23 mouse cellular contexts compared by ENCODE assay signal in genomic region chr11:88745306-88745705, GRCm38 (mm10).
"Had no signal": no experiment of that assay in that cellular context is flagged by ENCODE, and none has a peak within 500 bp of the region (broad histone marks: within the 10 kb centered on the region; RNA-seq: fewer than 3 reads in every experiment).

No protein-coding gene starts in this region.

- H3K36me3 ChIP-seq: kidney, embryonic 15.5 days; limb, embryonic 12.5 days; limb, embryonic 15.5 days; neural tube, embryonic 13.5 days had no signal

- H3K4me3 ChIP-seq: kidney, embryonic 15.5 days; limb, embryonic 12.5 days; limb, embryonic 15.5 days; myocyte; neural tube, embryonic 13.5 days had no signal

- H3K9me3 ChIP-seq: kidney, embryonic 15.5 days; limb, embryonic 12.5 days; limb, embryonic 15.5 days; neural tube, embryonic 13.5 days had no signal

- H3K27ac ChIP-seq: kidney, embryonic 15.5 days; limb, embryonic 12.5 days; limb, embryonic 15.5 days; liver, embryonic 14.5 days; macrophage; neural tube, embryonic 13.5 days; stomach, postnatal 0 days had no signal

- ATAC-seq: liver, postnatal 0 days; lung, postnatal 0 days had no signal

- H3K9ac ChIP-seq: kidney, embryonic 15.5 days; limb, embryonic 12.5 days; limb, embryonic 15.5 days; liver, embryonic 14.5 days; liver, postnatal 0 days; lung, embryonic 14.5 days; neural tube, embryonic 13.5 days had no signal

- H3K4me2 ChIP-seq: kidney, embryonic 15.5 days; limb, embryonic 12.5 days; limb, embryonic 15.5 days; liver, embryonic 11.5 days; lung, embryonic 14.5 days; neural tube, embryonic 13.5 days had no signal

- DNase-seq: kidney, adult 8-10 months; kidney, postnatal 10 days; kidney, postnatal 36 days; left cerebral cortex, postnatal 4 days; liver, postnatal 0 days; lung, embryonic 14.5 days; midbrain, embryonic 14.5 days; right cerebral cortex, adult 18-20 months; right cerebral cortex, postnatal 14 days; right cerebral cortex, postnatal 4 days; thymus, adult 2 months; thymus, postnatal 14 days; thymus, postnatal 4 days had no signal

- H3K4me1 ChIP-seq: kidney, embryonic 15.5 days; limb, embryonic 12.5 days; limb, embryonic 15.5 days; neural tube, embryonic 13.5 days had no signal

- H3K27me3 ChIP-seq: kidney, embryonic 15.5 days; limb, embryonic 12.5 days; limb, embryonic 15.5 days; neural tube, embryonic 13.5 days had no signal
